Mouse (Mus musculus): ENCODE results near the gene Taf10. TPM values are rescaled to one million over a fixed set of nuclear protein-coding genes. Genes with fewer than 3 reads are reported as not detected.

Taf10 gene
- polyA plus RNA-seq, 1 experiment from 2014 or later, result 180 TPM

DNA sequence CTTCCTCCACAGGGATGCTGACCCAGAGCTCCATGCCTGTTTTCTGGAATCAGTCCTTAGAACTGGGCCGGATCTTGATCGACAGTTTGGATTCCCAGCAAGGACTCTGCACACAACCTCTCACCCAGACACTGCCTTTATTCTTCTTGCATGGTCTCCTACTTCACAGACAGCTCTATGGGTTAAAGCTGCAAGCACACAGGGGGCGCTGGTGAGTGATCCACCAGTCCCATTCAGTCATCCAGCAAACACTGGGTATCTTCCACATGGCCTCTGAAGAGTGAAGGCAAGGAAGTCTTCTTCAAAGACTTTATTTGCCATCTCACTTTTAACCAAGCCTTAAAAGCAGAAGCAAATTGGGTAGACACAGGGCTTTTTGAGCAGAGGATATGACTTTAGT, 28.8 kb downstream of the Taf10 start:
- no peaks in the 10 kb centered on the region for H3K9me3 ChIP-seq (ENCODE audit: control insufficient read depth, low read length)
- no peaks in the 10 kb centered on the region for H3K4me1 ChIP-seq (ENCODE audit: control insufficient read depth, insufficient read depth, low read length)
- ATAC-seq (ENCODE audit: low FRiP score, low TSS enrichment), result no peak
- no peak overlapping the region for H3K27ac ChIP-seq (ENCODE audit: low read depth, low read length)
- H3K36me3 ChIP-seq (ENCODE audit: control insufficient read depth, insufficient read depth, low read length), result no peaks in the 10 kb centered on the region
- no peaks in the 10 kb centered on the region for H3K27me3 ChIP-seq (ENCODE audit: control insufficient read depth, insufficient read depth, low read length)
- H3K4me2 ChIP-seq (replicated peaks; ENCODE audit: low read depth, low read length), result no peak overlapping the region
- WGBS, result 62% methylated on average over 3 of the region's 3 CpGs
- no peak overlapping the region for H3K4me3 ChIP-seq (ENCODE audit: low read length)
- no peak overlapping the region for H3K9ac ChIP-seq (ENCODE audit: low read depth, low read length)

DNA sequence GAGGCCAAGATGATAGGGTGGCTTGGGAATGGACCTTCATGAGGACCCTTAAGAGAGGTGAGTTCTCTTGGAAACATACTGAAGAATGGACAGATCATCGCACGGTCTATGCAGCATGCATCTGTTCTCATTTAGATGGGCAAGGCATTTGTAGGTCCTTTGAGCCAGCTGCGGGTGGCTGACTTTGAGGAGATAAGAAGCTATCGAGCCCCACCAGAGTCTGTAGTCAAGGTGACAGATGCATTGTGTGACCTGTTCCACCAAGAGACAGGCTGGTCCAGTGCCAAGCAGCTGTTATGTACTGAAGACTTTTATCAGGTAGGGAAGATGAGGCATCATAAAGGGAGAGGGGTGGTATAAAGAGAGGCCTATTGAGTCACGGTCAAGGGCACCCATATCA, 35.4 kb downstream of the Taf10 start:
- H3K9ac ChIP-seq (ENCODE audit: low read depth, low read length), result no peak overlapping the region
- H3K27me3 ChIP-seq (ENCODE audit: control insufficient read depth, insufficient read depth, low read length), result no peaks in the 10 kb centered on the region
- no peak overlapping the region for H3K4me2 ChIP-seq (replicated peaks; ENCODE audit: low read depth, low read length)
- no peak for ATAC-seq (ENCODE audit: low FRiP score, low TSS enrichment)
- no peak overlapping the region for H3K27ac ChIP-seq (ENCODE audit: low read depth, low read length)
- no peak overlapping the region for H3K4me3 ChIP-seq (ENCODE audit: low read length)
- no peaks in the 10 kb centered on the region for H3K4me1 ChIP-seq (ENCODE audit: control insufficient read depth, insufficient read depth, low read length)
- H3K36me3 ChIP-seq (ENCODE audit: control insufficient read depth, insufficient read depth, low read length), result no peaks in the 10 kb centered on the region
- 91% methylated on average over 5 of the region's 5 CpGs for WGBS
- H3K9me3 ChIP-seq (ENCODE audit: control insufficient read depth, low read length), result no peaks in the 10 kb centered on the region

DNA sequence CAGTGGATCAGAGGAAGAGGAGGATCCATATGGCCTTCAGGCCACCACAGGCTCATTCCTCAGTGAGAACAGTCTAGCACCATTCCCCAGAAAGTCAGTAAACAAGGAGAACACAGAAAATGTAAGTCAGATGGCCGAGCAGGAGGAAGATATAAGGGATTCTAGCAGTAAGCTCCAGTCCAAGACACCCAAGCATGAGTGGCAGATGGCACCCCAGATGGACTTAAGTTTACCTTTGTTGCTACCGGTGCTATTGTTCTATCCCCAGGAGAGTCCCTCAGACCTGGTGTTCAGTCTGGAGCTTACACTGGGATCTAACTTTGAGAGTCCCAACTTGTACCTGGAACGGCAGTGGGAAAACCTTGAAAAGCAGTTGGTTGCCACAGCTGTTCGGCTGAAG, 40.3 kb downstream of the Taf10 start:
- Histone ChIP-seq H3K4me1 (ENCODE audit: control insufficient read depth, insufficient read depth, low read length) (no peaks in the 10 kb centered on the region), H3K9ac (ENCODE audit: low read depth, low read length) (no peak overlapping the region), H3K4me2 (replicated peaks; ENCODE audit: low read depth, low read length) (no peak overlapping the region), H3K4me3 (ENCODE audit: low read length) (no peak overlapping the region), H3K36me3 (ENCODE audit: control insufficient read depth, insufficient read depth, low read length) (no peaks in the 10 kb centered on the region), H3K9me3 (ENCODE audit: control insufficient read depth, low read length) (no peaks in the 10 kb centered on the region), H3K27me3 (ENCODE audit: control insufficient read depth, insufficient read depth, low read length) (no peaks in the 10 kb centered on the region), H3K27ac (ENCODE audit: low read depth, low read length) (no peak overlapping the region)
- WGBS, result 89% methylated on average over 4 of the region's 4 CpGs
- no peak for ATAC-seq (ENCODE audit: low FRiP score, low TSS enrichment)

DNA sequence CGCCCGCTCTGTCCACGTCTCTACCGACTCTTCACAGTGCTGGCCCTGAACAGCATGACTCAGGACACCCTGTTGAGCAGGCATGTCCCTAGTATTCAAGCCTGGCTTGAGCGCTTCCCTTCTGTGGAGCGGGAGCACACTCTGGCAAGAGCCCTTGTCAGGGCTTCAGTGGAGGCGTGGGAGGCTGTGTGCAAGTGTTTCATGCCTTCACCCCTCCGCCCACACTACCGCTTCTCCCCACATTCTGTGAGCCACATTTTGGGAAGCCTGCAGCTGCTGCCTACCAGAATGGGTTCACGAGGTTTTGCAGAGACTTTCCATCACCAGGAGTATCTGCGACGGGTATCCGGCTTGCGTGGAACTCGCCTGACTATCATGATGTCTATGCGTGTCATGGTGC, 41.0 kb downstream of the Taf10 start:
- Histone ChIP-seq H3K9ac (ENCODE audit: low read depth, low read length) (no peak overlapping the region), H3K4me3 (ENCODE audit: low read length) (no peak overlapping the region), H3K36me3 (ENCODE audit: control insufficient read depth, insufficient read depth, low read length) (no peaks in the 10 kb centered on the region), H3K27me3 (ENCODE audit: control insufficient read depth, insufficient read depth, low read length) (no peaks in the 10 kb centered on the region), H3K27ac (ENCODE audit: low read depth, low read length) (no peak overlapping the region), H3K4me2 (replicated peaks; ENCODE audit: low read depth, low read length) (no peak overlapping the region), H3K9me3 (ENCODE audit: control insufficient read depth, low read length) (no peaks in the 10 kb centered on the region), H3K4me1 (ENCODE audit: control insufficient read depth, insufficient read depth, low read length) (no peaks in the 10 kb centered on the region)
- WGBS, result 82% methylated on average over 16 of the region's 16 CpGs
- ATAC-seq (ENCODE audit: low FRiP score, low TSS enrichment), result no peak

DNA sequence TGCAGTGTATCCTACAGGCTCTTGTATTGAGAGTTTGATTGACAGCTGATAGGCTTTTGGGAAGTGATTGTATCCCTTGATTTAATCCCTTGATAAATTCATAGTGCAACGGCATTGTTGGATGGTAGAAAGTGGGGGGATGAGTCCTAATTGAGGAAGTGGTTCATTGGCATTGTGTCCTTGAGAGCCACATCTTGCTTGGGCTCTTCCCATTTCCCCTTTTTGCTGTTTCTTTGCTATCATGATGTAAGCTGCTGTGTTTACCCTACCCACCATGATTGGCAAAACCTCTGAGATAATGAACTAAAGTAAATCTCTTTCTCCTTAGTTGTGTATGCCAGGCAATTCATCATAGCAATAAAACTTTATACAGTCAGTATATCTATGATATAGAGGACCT, 53.3 kb downstream of the Taf10 start:
- H3K4me3 ChIP-seq (ENCODE audit: low read length), result no peak overlapping the region
- no peak overlapping the region for H3K4me2 ChIP-seq (replicated peaks; ENCODE audit: low read depth, low read length)
- no peak for ATAC-seq (ENCODE audit: low FRiP score, low TSS enrichment)
- no peaks in the 10 kb centered on the region for H3K4me1 ChIP-seq (ENCODE audit: control insufficient read depth, insufficient read depth, low read length)
- WGBS, result 68% methylated on average over 1 of the region's 1 CpGs
- H3K9me3 ChIP-seq (ENCODE audit: control insufficient read depth, low read length), result no peaks in the 10 kb centered on the region
- no peak overlapping the region for H3K27ac ChIP-seq (ENCODE audit: low read depth, low read length)
- H3K9ac ChIP-seq (ENCODE audit: low read depth, low read length), result no peak overlapping the region
- no peaks in the 10 kb centered on the region for H3K36me3 ChIP-seq (ENCODE audit: control insufficient read depth, insufficient read depth, low read length)
- no peaks in the 10 kb centered on the region for H3K27me3 ChIP-seq (ENCODE audit: control insufficient read depth, insufficient read depth, low read length)

Other genes with a start within 250 kb of the Taf10 start
- gene Smpd1, start 190.0 kb downstream of the Taf10 start, polyA plus RNA-seq (2014; fragmentation: Nextera tagmentation; extraction: Ambion mirVana), result 35.2 and 45.7 TPM in 2 replicates
- 40.1 and 43.0 TPM in 2 replicates for gene Apbb1, start 162.7 kb downstream of the Taf10 start, polyA plus RNA-seq (2014; fragmentation: Nextera tagmentation; extraction: Ambion mirVana)
- gene Hpx, start 144.2 kb downstream of the Taf10 start, polyA plus RNA-seq (2014; fragmentation: Nextera tagmentation; extraction: Ambion mirVana), result 0.14 and 0.34 TPM in 2 replicates
- 18.8 and 25.5 TPM in 2 replicates for gene Trim3, start 110.8 kb downstream of the Taf10 start, polyA plus RNA-seq (2014; fragmentation: Nextera tagmentation; extraction: Ambion mirVana)
- gene Timm10b, start 104.3 kb downstream of the Taf10 start, polyA plus RNA-seq (2014; fragmentation: Nextera tagmentation; extraction: Ambion mirVana), result 180 and 198 TPM in 2 replicates
- 88.2 and 94.8 TPM in 2 replicates for gene Arfip2, start 103.9 kb downstream of the Taf10 start, polyA plus RNA-seq (2014; fragmentation: Nextera tagmentation; extraction: Ambion mirVana)
- gene Gm45799, start 103.8 kb downstream of the Taf10 start, polyA plus RNA-seq (2014; fragmentation: Nextera tagmentation; extraction: Ambion mirVana), result 23.4 and 24.3 TPM in 2 replicates
- gene Dnhd1, start 93.5 kb downstream of the Taf10 start, polyA plus RNA-seq (2014; fragmentation: Nextera tagmentation; extraction: Ambion mirVana), result 1.3 and 2.0 TPM in 2 replicates
- 249 and 305 TPM in 2 replicates for gene Ilk, start 7.8 kb downstream of the Taf10 start, polyA plus RNA-seq (2014; fragmentation: Nextera tagmentation; extraction: Ambion mirVana)
- 28.5 and 46.7 TPM in 2 replicates for gene Rrp8, start 7.0 kb downstream of the Taf10 start, polyA plus RNA-seq (2014; fragmentation: Nextera tagmentation; extraction: Ambion mirVana)
- gene Tpp1, start 7.9 kb upstream of the Taf10 start, polyA plus RNA-seq (2014; fragmentation: Nextera tagmentation; extraction: Ambion mirVana), result 58.0 and 86.4 TPM in 2 replicates
- gene Dchs1, start 43.3 kb upstream of the Taf10 start, polyA plus RNA-seq (2014; fragmentation: Nextera tagmentation; extraction: Ambion mirVana), result 13.1 and 19.0 TPM in 2 replicates
- 434 and 459 TPM in 2 replicates for gene Mrpl17, start 66.7 kb upstream of the Taf10 start, polyA plus RNA-seq (2014; fragmentation: Nextera tagmentation; extraction: Ambion mirVana)
- gene Gm4070, start 209.6 kb upstream of the Taf10 start, polyA plus RNA-seq (2014; fragmentation: Nextera tagmentation; extraction: Ambion mirVana), result 0.91 and 1.0 TPM in 2 replicates

All from kidney, embryonic 14.5 days (tissue).